Mouse (Mus musculus) limb, embryonic 14.5 days (tissue): ENCODE results near the gene Zfp36l1. TPM values are rescaled to one million over a fixed set of nuclear protein-coding genes. Genes with fewer than 3 reads are reported as not detected.

Experiments
- ATAC-seq: fragments of 200-750 bp; cut with Nextera tagmentation; 2 replicates; pipeline ENCODE4 v1.8.0; 2017; ENCODE audit warnings: low read depth, moderate number of reproducible peaks, moderate TSS enrichment; ENCODE audit not compliant: low FRiP score
- DNase-seq: peaks from one replicate; pipeline ENCODE4 v3.0.0-alpha.2; 2015; ENCODE audit warnings: low spot score
- H3K27ac ChIP-seq: fragments of 300-500 bp; sonication (generic); replicated peaks from 2 replicates; pipeline ENCODE4 v1.5.1; 2014; ENCODE audit warnings: low read depth, mild to moderate bottlenecking, low read length, moderate library complexity, mixed read lengths
- H3K27me3 ChIP-seq: fragments of 300-500 bp; sonication (generic); 2 replicates; pipeline ENCODE4 v1.6.1; 2014; ENCODE audit warnings: low read length, mixed read lengths; ENCODE audit not compliant: control insufficient read depth, insufficient read depth
- H3K36me3 ChIP-seq: fragments of 300-500 bp; sonication (generic); 2 replicates; pipeline ENCODE4 v1.6.1; 2014; ENCODE audit warnings: mild to moderate bottlenecking, low read length, moderate library complexity, mixed read lengths; ENCODE audit not compliant: control insufficient read depth, insufficient read depth
- H3K4me1 ChIP-seq: fragments of 300-500 bp; sonication (generic); 2 replicates; pipeline ENCODE4 v1.6.1; 2014; ENCODE audit warnings: antibody characterized with exemption, low read length, mixed read lengths; ENCODE audit not compliant: control insufficient read depth, insufficient read depth
- H3K4me2 ChIP-seq: fragments of 300-500 bp; sonication (generic); replicated peaks from 2 replicates; pipeline ENCODE4 v1.6.1; 2014; ENCODE audit warnings: low read depth, mild to moderate bottlenecking, low read length, moderate library complexity; ENCODE audit not compliant: severe bottlenecking
- H3K4me3 ChIP-seq: fragments of 300-500 bp; sonication (generic); replicated peaks from 2 replicates; pipeline ENCODE4 v1.5.1; 2014; ENCODE audit warnings: low read length
- H3K9ac ChIP-seq: fragments of 300-500 bp; sonication (generic); 2 replicates; pipeline ENCODE4 v1.6.1; 2014; ENCODE audit warnings: mild to moderate bottlenecking, low read depth, low read length, moderate library complexity; ENCODE audit not compliant: severe bottlenecking
- H3K9me3 ChIP-seq: fragments of 300-500 bp; sonication (generic); 2 replicates; pipeline ENCODE4 v1.6.1; 2016; ENCODE audit warnings: low read length; ENCODE audit not compliant: control insufficient read depth
- POLR2A ChIP-seq: fragments of 200-500 bp; IDR thresholded peaks from 2 replicates; pipeline ENCODE4 v1.8.0; 2012; ENCODE audit warnings: inconsistent platforms, mild to moderate bottlenecking, moderate library complexity, borderline replicate concordance; ENCODE audit not compliant: insufficient read depth, insufficient read length; ENCODE audit errors: extremely low read depth
- WGBS: fragments of 180-500 bp; shearing (Covaris S2); extraction: QIAGEN DNeasy Blood & Tissue Kit; methylation state at CpG from one replicate; pipeline ENCODE4 v1.1.7; 2014; 5-methylcytosine and 5-hydroxymethylcytosine counted together
- polyA plus RNA-seq, 2 experiments: library from polyadenylated mRNA; depleted of rRNA in 1 of 2; stranded (reverse) in 1 of 2; unstranded in 1 of 2; fragments of >200 nt; fragmentation: Nextera tagmentation in 1 of 2; extraction: Ambion mirVana in 1 of 2; gene quantifications; 2 replicates each; pipeline versions ENCODE4 v1.2.1 to v1.2.3; 2012 to 2014

The Zfp36l1 gene
- polyA plus RNA-seq, 2 experiments: 195 to 245 TPM

DNA sequence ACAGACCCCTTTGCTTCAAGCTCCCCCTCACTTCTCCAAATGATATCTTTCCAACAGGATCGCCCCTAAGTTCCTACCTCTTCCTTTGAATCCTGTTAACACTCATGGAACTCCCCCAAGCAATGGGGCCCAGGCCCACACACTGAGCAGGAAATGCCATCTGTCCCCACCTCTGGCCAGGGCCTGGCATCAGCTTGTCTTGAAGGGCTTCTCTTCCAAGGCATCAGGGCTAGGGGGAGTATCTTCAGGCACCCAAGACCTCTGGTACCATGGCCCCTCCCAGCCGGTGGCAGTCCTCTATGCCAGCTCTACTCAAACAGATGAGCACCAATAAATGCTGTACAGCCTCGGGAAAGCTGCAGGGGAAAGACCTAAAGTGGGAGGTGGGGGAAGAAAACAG lies 11.9 kb upstream of the Zfp36l1 start:
- Histone ChIP-seq H3K36me3 (peaks cover 30% of the 10 kb centered on the region), H3K4me2 (no peak overlapping the region), H3K4me1 (peaks cover 13% of the 10 kb centered on the region), H3K9me3 (no peaks in the 10 kb centered on the region), H3K27me3 (no peaks in the 10 kb centered on the region), H3K4me3 (no peak overlapping the region), H3K27ac (no peak overlapping the region), H3K9ac (no peak overlapping the region)
- DNase-seq (no peak), ATAC-seq (no peak)
- 73% methylated on average over 3 of the region's 3 CpGs for WGBS
- TF ChIP-seq POLR2A: no peak

GRCm38 (mm10) chr12:80124211-80124610 lies 11.4 kb upstream of the Zfp36l1 start:
- H3K9ac ChIP-seq: no peak overlapping the region
- no peaks in the 10 kb centered on the region for H3K27me3 ChIP-seq
- H3K4me2 ChIP-seq: no peak overlapping the region
- TF ChIP-seq POLR2A: no peak
- ATAC-seq (no peak), DNase-seq (no peak)
- H3K27ac ChIP-seq: no peak overlapping the region
- H3K9me3 ChIP-seq: no peaks in the 10 kb centered on the region
- no peak overlapping the region for H3K4me3 ChIP-seq
- 73% methylated on average over 3 of the region's 3 CpGs for WGBS
- H3K4me1 ChIP-seq: peaks cover 8% of the 10 kb centered on the region
- peaks cover 30% of the 10 kb centered on the region for H3K36me3 ChIP-seq

- Histone ChIP-seq H3K4me2 (no peak overlapping the region), H3K27ac (peak overlapping the region; percentile 10; the same call in 1 of the 2 replicates), H3K27me3 (no peaks in the 10 kb centered on the region), H3K9ac (0 out of 2 replicates have a peak overlapping the region, but pooled peaks have one; percentile 18), H3K4me3 (no peak overlapping the region), H3K4me1 (peaks cover 5% of the 10 kb centered on the region; the same call in 1 of the 2 replicates), H3K36me3 (peaks cover 30% of the 10 kb centered on the region), H3K9me3 (no peaks in the 10 kb centered on the region)
- peak; percentile 58 for DNase-seq
- 56% methylated on average over 4 of the region's 4 CpGs for WGBS
- ATAC-seq: peak; percentile 83
- TF ChIP-seq POLR2A: no peak
Measured at GRCm38 (mm10) chr12:80123227-80123803, 10.5 kb upstream of the Zfp36l1 start.

DNA sequence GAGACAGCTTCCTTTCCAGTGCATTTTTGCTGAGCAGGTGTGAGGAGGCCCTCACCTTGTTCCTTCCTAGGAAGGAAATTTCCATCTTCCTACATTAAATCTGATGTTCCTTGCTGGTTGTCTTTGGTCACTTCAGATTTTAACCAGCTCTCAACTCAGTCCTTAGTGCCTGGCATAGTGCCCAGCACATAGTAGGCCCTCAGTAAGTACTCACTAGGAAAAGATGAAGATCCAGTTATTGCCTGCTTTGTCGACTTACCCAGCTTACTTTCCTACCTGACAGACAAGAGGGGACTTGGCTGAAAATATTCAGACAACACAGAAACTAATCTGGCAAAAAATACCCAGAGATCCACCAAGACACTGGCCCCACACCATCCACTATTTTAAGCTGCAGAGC lies 8.6 kb upstream of the Zfp36l1 start:
- no peaks in the 10 kb centered on the region for H3K27me3 ChIP-seq
- DNase-seq (no peak), ATAC-seq (no peak)
- no peak overlapping the region for H3K4me2 ChIP-seq
- peaks cover 30% of the 10 kb centered on the region for H3K36me3 ChIP-seq
- H3K9me3 ChIP-seq: no peaks in the 10 kb centered on the region
- no peak for TF ChIP-seq POLR2A
- WGBS: 83% methylated on average over 1 of the region's 1 CpGs
- H3K4me3 ChIP-seq: no peak overlapping the region
- H3K4me1 ChIP-seq: peaks cover 9% of the 10 kb centered on the region
- no peak overlapping the region for H3K9ac ChIP-seq
- 0 out of 2 replicates have a peak overlapping the region, but pooled peaks have one; percentile 28 for H3K27ac ChIP-seq

DNA sequence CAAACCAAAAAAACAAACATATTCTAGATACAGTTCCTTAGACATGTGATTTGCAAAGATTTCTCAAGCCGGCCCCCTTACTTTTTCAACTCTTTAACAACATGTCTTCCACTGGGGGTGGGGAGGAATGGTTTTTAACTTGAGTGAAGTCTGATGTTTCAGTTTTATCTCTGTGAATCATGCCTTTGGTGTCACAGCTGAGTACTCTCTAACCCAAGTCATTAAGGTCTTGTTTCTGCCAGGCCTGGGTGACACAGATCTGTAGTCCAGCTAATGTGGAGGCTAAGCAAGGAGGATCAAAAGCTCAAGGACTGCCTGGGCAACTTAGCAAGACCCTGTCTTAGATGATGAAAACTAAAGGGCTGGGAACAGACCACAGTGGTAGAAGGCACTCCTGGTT lies 5.8 kb upstream of the Zfp36l1 start:
- 91% methylated on average over 1 of the region's 1 CpGs for WGBS
- no peak for ATAC-seq
- TF ChIP-seq POLR2A: no peak

More for the DNA sequence above, 5.8 kb upstream of the Zfp36l1 start:
- Histone ChIP-seq H3K4me1 (peaks cover 12% of the 10 kb centered on the region), H3K9me3 (no peaks in the 10 kb centered on the region), H3K27me3 (no peaks in the 10 kb centered on the region), H3K27ac (no peak overlapping the region), H3K4me3 (no peak overlapping the region), H3K9ac (no peak overlapping the region), H3K36me3 (peaks cover 17% of the 10 kb centered on the region; the same call in 1 of the 2 replicates), H3K4me2 (no peak overlapping the region)
- DNase-seq: no peak
